Mouse (Mus musculus) left cerebral cortex, postnatal 25 days (tissue): Measurements from ENCODE around the gene Gstm6. TPM values are rescaled to one million over a fixed set of nuclear protein-coding genes. Genes with fewer than 3 reads are reported as not detected.
"Not testable (repeated sequence)": the region's sequence is repeated elsewhere in the genome, so short reads cannot be mapped to it uniquely, and the experiment has no call there.

Experiments
- DNase-seq, 2 experiments: peaks; one replicate each; pipeline ENCODE4 v3.0.0; 2022; ENCODE audit warnings: low spot score in 2 of 2, mixed read lengths in 1 of 2
- intact Hi-C: fragments of 180-260 bp; cut with DNase I; formaldehyde crosslinking; loops from one replicate; pipeline ENCODE4 v1.15.1; 2025
- total RNA-seq, 2 experiments: library from RNA; stranded (reverse); gene quantifications; 2 replicates each; pipeline ENCODE4 v1.2.3; 2021

Gstm6 gene
- total RNA-seq, 2 experiments from 2014 or later = 4.0 to 5.0 TPM

DNA sequence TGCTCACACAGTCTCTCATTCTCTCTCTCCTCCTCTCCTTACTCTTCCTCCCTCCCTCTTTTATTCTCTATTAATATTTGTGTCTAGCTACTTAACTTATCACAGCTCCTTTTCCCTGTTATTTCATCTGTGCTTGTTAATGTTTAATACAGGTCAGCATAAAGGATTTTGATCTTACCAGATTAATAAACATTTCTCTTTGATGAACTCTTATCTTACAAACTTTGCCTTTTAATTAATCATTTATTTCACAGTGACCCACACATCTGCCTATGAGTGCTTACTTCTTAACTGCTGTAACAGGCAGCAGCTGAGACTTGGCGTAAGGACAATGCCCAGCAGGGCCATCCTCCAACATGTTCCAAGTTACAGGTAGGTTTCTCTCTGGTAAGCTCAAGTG lies 5.9 kb upstream of the Gstm6 start:
- intact Hi-C loops = loop anchor here (5.0 kb wide), 1 partner anchor 113 kb away; no protein-coding TSS in a partner anchor
- DNase-seq = not testable (repeated sequence)

GRCm38 (mm10) chr3:107945729-107946128 lies 2.2 kb upstream of the Gstm6 start:
- DNase-seq = no peak
- intact Hi-C loops = loop anchor here (5.0 kb wide), 1 partner anchor 117 kb away; no protein-coding TSS in a partner anchor

GRCm38 (mm10) chr3:107941261-107941660 lies 2.3 kb downstream of the Gstm6 start:
- no peak for DNase-seq
- intact Hi-C loops = no loop called here

GRCm38 (mm10) chr3:107940524-107940923 lies 3.0 kb downstream of the Gstm6 start:
- DNase-seq = peak in 1 of 2 experiments; percentile 30
- intact Hi-C loops = no loop called here

- peak; percentile 63 to 83 for DNase-seq
- intact Hi-C loops = no loop called here
These were observed 3.7 kb downstream of the Gstm6 start for GRCm38 (mm10) chr3:107939830-107940229.

DNA sequence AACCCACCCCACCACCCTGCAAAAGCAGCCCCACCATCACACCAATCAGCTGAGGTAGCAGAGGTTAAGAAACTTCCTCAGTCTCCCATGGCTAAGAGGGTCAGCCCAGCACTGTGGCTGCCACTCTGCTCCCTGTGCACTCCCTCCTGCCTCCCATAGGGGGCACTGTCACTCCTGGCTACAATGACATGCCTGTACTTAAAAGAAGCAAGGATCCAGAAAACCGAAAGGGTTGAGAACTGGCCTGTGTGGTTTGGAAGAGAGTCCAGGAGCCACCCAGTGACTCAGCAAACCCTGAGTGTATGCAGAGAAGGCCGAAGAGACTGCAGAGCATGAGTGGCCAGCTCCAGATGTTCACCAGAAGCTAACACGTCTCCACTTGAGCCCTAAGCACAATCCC lies 4.1 kb downstream of the Gstm6 start:
- peak; percentile 45 to 56 for DNase-seq
- intact Hi-C loops = no loop called here

DNA sequence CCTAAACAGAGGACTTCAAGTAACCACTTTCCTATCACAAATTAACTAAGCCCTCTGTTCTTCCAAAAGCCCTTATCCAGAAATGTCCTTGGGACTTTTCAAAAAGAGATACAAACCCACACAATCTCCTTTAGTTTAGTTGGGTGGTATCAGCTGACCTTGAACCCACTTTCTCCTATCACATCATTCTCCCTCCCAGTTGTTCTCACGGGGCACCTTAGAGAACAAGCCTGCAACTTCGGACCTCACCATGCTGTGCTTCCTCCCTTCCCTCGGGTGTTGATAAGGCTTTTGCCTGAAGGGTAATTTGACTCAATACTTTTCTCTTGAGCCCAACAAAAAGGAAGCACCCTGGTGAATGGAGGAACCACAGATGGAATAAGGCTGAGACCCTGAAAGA lies 7.7 kb downstream of the Gstm6 start:
- intact Hi-C loops = no loop called here
- DNase-seq = no peak

DNA sequence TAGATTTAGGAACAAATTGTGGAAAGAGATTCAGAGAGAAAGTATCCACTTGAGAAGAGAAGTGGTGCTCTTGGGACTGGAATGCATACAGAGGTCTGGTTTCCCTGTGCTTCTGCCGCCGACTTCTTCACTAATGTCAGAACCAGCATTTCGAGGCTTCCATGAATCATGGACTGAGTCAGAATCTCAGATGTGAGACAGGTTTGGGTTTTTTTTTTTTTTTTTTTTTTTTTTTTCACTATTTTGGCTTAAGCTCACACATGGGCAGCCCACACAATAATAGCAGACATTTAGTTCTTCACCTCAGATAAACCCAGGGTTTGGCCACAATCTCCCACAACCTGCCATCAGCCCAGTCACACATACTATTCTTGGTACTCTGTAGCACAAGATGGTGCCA lies 8.3 kb downstream of the Gstm6 start:
- peak in 1 of 2 experiments; percentile 59 for DNase-seq
- intact Hi-C loops = no loop called here

DNA sequence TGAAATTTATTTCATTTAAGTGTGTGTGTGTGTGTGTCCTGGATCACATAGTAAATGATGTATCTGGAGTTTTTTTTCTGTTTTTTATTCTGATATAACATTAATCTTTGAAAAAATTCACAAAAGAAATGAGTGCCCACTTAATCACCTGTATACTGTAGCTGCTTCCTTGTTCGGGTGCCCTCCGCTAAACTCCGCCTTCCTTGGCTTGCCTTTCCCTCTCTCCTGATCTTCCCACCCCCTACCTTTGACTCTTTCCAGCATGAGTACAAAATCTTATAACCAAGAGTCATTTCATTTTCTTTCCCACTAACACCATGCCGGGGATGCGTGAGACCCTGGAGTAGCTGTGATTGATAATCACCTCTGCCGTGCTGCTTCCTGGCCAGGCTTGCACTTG lies 11.4 kb downstream of the Gstm6 start:
- intact Hi-C loops = no loop called here
- DNase-seq = no peak

DNA sequence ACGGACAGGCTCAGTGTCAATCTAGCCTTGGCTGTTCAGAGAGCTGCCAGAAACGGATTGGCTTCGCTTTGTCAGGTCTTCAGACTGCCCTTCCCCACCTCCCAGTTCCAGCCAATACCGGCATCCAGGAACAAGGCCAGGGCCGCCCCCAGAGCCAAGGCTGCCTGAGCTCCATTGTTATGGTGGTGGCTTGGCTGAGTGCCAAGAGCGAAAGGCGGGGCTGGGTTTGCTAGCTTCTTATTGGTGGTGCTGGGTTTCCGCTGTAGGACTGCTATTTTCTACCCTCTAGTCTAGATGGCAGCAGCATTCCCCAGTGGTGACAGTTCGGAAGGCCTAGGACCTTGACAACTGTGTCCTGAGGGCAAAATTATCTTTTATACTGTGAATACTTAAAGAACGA lies 11.9 kb downstream of the Gstm6 start, which contains the start of gene Gstm7:
TSS of gene Gstm7 (minus strand) at position 148 of the 400 bp plus-strand sequence.
- intact Hi-C loops = loop anchor here (2.0 kb wide), 2 partner anchors 87 to 215 kb away; partner anchors contain the start of gene Gnai3
- DNase-seq = peak; percentile 95 to 98

DNA sequence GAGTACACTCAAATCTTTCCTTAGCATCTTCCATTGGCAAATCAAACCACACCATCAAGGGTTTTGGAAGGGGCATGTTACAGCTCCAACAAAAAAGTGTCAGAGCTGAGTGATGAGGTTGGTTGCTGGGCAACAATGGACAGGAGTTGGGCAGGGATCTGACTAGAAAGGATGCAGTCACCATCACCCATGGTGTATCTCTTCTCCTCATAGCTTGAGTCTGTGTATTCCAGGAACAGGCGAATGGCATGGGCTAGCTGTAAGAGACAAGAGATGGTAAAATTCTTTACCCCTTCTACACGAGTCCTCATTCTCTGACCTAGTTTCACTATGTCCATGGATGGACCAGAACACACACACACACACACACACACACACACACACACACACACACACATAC lies 12.4 kb downstream of the Gstm6 start:
- intact Hi-C loops = loop anchor here (2.0 kb wide), 2 partner anchors 88 to 216 kb away; partner anchors contain the start of gene Gnai3
- no peak for DNase-seq

DNA sequence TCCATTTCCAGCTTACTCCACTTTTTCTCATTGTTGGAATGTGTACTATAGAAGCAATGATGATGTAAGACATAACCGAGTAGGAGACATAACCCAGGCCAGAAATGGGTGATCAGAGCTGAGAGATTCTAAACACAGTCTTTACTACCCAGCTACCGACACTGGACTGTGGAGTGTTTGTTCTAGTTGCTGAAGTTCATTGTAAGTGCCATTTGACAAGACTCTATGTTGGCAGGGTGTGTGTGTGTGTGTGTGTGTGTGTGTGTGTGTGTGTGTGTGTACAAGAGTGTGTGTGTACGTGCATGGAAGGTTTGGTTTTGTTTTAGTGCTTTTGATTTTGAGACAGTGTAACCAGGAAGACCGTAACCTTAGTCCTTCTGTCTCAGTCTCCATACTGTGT lies 13.8 kb downstream of the Gstm6 start:
- DNase-seq = no peak
- intact Hi-C loops = loop anchor here (2.0 kb wide), 2 partner anchors 89 to 217 kb away; partner anchors contain the start of gene Gnai3

GRCm38 (mm10) chr3:107929243-107929642 lies 14.3 kb downstream of the Gstm6 start:
- intact Hi-C loops = no loop called here

GRCm38 (mm10) chr3:107928691-107929090 lies 14.9 kb downstream of the Gstm6 start:
- intact Hi-C loops = no loop called here

More at GRCm38 (mm10) chr3:107929243-107929642, 14.3 kb downstream of the Gstm6 start:
- no peak for DNase-seq

DNA sequence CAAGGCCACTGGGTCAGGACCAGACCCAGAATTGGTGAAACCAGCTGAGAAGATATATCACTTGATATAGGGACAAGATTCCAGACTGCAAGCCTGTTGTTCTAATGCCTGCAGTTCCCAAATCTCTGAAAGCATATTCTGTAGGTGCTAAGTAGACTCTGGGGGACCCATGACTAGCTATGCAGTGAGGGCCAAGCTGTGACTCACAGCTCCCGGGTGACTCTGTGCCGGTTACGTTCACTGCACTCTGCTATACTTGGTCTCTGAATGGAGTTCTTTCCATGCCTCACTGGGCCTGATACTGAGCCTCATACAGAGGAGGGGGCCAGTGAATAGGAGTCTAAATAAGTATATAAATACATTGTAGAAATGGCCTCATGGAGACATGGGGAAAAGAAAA lies 15.7 kb downstream of the Gstm6 start:
- intact Hi-C loops = no loop called here
- no peak for DNase-seq

More at GRCm38 (mm10) chr3:107928691-107929090, 14.9 kb downstream of the Gstm6 start:
- DNase-seq = no peak

GRCm38 (mm10) chr3:107925335-107925734 lies 18.2 kb downstream of the Gstm6 start:
- intact Hi-C loops = no loop called here

GRCm38 (mm10) chr3:107920348-107920747 lies 23.2 kb downstream of the Gstm6 start:
- intact Hi-C loops = no loop called here
- DNase-seq = no peak

More at GRCm38 (mm10) chr3:107925335-107925734, 18.2 kb downstream of the Gstm6 start:
- no peak for DNase-seq

- DNase-seq = peak; percentile 66 to 75
These were observed 25.7 kb downstream of the Gstm6 start for GRCm38 (mm10) chr3:107917783-107918408.

DNA sequence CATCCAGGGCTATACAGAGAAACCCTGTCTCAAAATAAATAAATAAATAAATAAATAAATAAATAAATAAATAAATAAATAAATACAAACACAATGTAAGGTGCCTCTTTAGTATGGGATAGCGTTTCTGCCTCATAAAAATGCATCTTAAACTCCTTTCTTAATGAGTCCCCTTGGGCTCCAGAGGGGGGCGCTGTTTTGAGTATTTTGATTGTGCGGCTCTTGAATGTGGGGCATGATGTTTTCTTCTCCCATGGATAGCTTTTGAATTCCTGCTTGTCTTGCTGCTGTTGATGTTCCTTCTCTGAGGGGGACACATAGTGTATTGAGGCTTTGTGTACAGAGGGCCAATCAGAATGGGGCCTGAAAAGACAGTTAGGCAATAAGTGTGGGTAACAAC lies 26.5 kb downstream of the Gstm6 start:
- no peak for DNase-seq
- intact Hi-C loops = loop anchor here (5.0 kb wide), 2 partner anchors 145 to 220 kb away; partner anchors contain the start of gene Ahcyl1

More at GRCm38 (mm10) chr3:107917783-107918408, 25.7 kb downstream of the Gstm6 start:
- intact Hi-C loops = loop anchor here (1.0 to 5.0 kb wide), 3 partner anchors 51 to 221 kb away; partner anchors contain the start of gene Ahcyl1

GRCm38 (mm10) chr3:107916674-107917073 lies 26.9 kb downstream of the Gstm6 start:
- no peak for DNase-seq
- intact Hi-C loops = loop anchor here (5.0 kb wide), 2 partner anchors 146 to 219 kb away; partner anchors contain the start of gene Ahcyl1

- DNase-seq = no peak
- intact Hi-C loops = no loop called here
These were observed 37.6 kb downstream of the Gstm6 start for GRCm38 (mm10) chr3:107905942-107906341.
